Mouse (Mus musculus) heart, embryonic 15.5 days (tissue): ENCODE measurements around the gene Kif24. TPM values are rescaled to one million over a fixed set of nuclear protein-coding genes. Genes with fewer than 3 reads are reported as not detected.
A peak's percentile ranks its signal among the peaks of the same experiment; 100 is the strongest.
"Not testable (repeated sequence)": the region's sequence is repeated elsewhere in the genome, so short reads cannot be mapped to it uniquely, and the experiment has no call there.

ENCODE experiments used
- ATAC-seq: fragments of 200-750 bp; cut with Nextera tagmentation; replicated peaks from 2 replicates; pipeline ENCODE4 v1.8.0; 2017; ENCODE audit warnings: low read depth, moderate TSS enrichment; ENCODE audit not compliant: insufficient number of reproducible peaks, insufficient read depth, low FRiP score
- H3K27ac ChIP-seq: fragments of 300-500 bp; sonication (generic); 2 replicates; pipeline ENCODE4 v1.5.1; 2015; ENCODE audit warnings: mild to moderate bottlenecking, inconsistent platforms
- H3K27me3 ChIP-seq: fragments of 300-500 bp; sonication (generic); 2 replicates; pipeline ENCODE4 v1.6.1; 2015; ENCODE audit warnings: inconsistent platforms
- H3K36me3 ChIP-seq: fragments of 300-500 bp; sonication (generic); 2 replicates; pipeline ENCODE4 v1.6.1; 2015; ENCODE audit warnings: mild to moderate bottlenecking, inconsistent platforms
- H3K4me1 ChIP-seq: fragments of 300-500 bp; sonication (generic); replicated peaks from 2 replicates; pipeline ENCODE4 v1.6.1; 2015; ENCODE audit warnings: inconsistent platforms
- H3K4me2 ChIP-seq: fragments of 300-500 bp; sonication (generic); 2 replicates; pipeline ENCODE4 v1.6.1; 2015; ENCODE audit warnings: inconsistent platforms, mild to moderate bottlenecking, moderate library complexity
- H3K4me3 ChIP-seq: fragments of 300-500 bp; sonication (generic); 2 replicates; pipeline ENCODE4 v1.5.1; 2015; ENCODE audit warnings: mild to moderate bottlenecking, inconsistent platforms
- H3K9ac ChIP-seq: fragments of 300-500 bp; sonication (generic); 2 replicates; pipeline ENCODE4 v1.6.1; 2015; ENCODE audit warnings: mild to moderate bottlenecking, inconsistent platforms
- H3K9me3 ChIP-seq: fragments of 300-500 bp; sonication (generic); replicated peaks from 2 replicates; pipeline ENCODE4 v1.6.1; 2016; ENCODE audit warnings: inconsistent platforms
- WGBS: fragments of 180-500 bp; shearing (Covaris S2); methylation state at CpG from one replicate; pipeline ENCODE4 v1.1.7; 2015; ENCODE audit warnings: mixed read lengths; 5-methylcytosine and 5-hydroxymethylcytosine counted together
- polyA plus RNA-seq: library from polyadenylated mRNA; unstranded; fragments of >200 nt; fragmentation: Nextera tagmentation; extraction: Ambion mirVana; gene quantifications from 2 replicates; pipeline ENCODE4 v1.2.1, GENCODE M21; 2015

Kif24 gene
- polyA plus RNA-seq, 1 experiment from 2014 or later: 3.0 TPM

GRCm38 (mm10) chr4:41463051-41463738 is 1.5 kb downstream of the Kif24 start:
- ATAC-seq, H3K9me3 ChIP-seq, H3K36me3 ChIP-seq, H3K27me3 ChIP-seq, H3K9ac ChIP-seq, H3K27ac ChIP-seq: not testable (repeated sequence)
- 44% methylated on average over 3 of the region's 3 CpGs for WGBS
- Histone ChIP-seq H3K4me3 (peak overlapping the region; percentile 62), H3K4me2 (peak overlapping the region; percentile 73), H3K4me1 (peaks cover 12% of the 10 kb centered on the region)

- no peaks in the 10 kb centered on the region for H3K9me3 ChIP-seq
- no peak for ATAC-seq
- no peak overlapping the region for H3K4me2 ChIP-seq
- H3K4me3 ChIP-seq: no peak overlapping the region
- H3K27ac ChIP-seq: no peak overlapping the region
- WGBS: 86% methylated on average over 1 of the region's 1 CpGs
- H3K9ac ChIP-seq: no peak overlapping the region
- no peaks in the 10 kb centered on the region for H3K27me3 ChIP-seq
- peaks cover 12% of the 10 kb centered on the region for H3K4me1 ChIP-seq
- H3K36me3 ChIP-seq: no peaks in the 10 kb centered on the region
Observed at GRCm38 (mm10) chr4:41460690-41461089, 4.0 kb downstream of the Kif24 start.

- H3K4me3 ChIP-seq: no peak overlapping the region
- H3K9me3 ChIP-seq: no peaks in the 10 kb centered on the region
- no peak overlapping the region for H3K4me2 ChIP-seq
- H3K27me3 ChIP-seq: no peaks in the 10 kb centered on the region
- no peak overlapping the region for H3K9ac ChIP-seq
- no peaks in the 10 kb centered on the region; the same call in 1 of the 2 replicates for H3K4me1 ChIP-seq
- no peaks in the 10 kb centered on the region for H3K36me3 ChIP-seq
- H3K27ac ChIP-seq: no peak overlapping the region
- 93% methylated on average over 3 of the region's 3 CpGs for WGBS
- no peak for ATAC-seq
Observed at GRCm38 (mm10) chr4:41447595-41447994, 17.1 kb downstream of the Kif24 start.

- H3K4me1 ChIP-seq: no peaks in the 10 kb centered on the region; the same call in 1 of the 2 replicates
Observed at GRCm38 (mm10) chr4:41442790-41443302, 21.8 kb downstream of the Kif24 start.

GRCm38 (mm10) chr4:41438931-41439330 is 25.8 kb downstream of the Kif24 start:
- H3K4me1 ChIP-seq: no peaks in the 10 kb centered on the region; the same call in 1 of the 2 replicates
- no peak overlapping the region for H3K27ac ChIP-seq
- H3K4me3 ChIP-seq: no peak overlapping the region
- ATAC-seq: no peak
- H3K9me3 ChIP-seq: no peaks in the 10 kb centered on the region
- no peaks in the 10 kb centered on the region for H3K36me3 ChIP-seq
- no peak overlapping the region for H3K4me2 ChIP-seq
- WGBS: 78% methylated on average over 5 of the region's 5 CpGs
- H3K27me3 ChIP-seq: no peaks in the 10 kb centered on the region
- no peak overlapping the region for H3K9ac ChIP-seq

More at GRCm38 (mm10) chr4:41442790-41443302, 21.8 kb downstream of the Kif24 start:
- WGBS: 37% methylated on average over 4 of the region's 4 CpGs
- no peak overlapping the region for H3K9ac ChIP-seq
- ATAC-seq: no peak
- no peaks in the 10 kb centered on the region for H3K27me3 ChIP-seq
- no peaks in the 10 kb centered on the region for H3K9me3 ChIP-seq
- no peak overlapping the region for H3K4me3 ChIP-seq
- H3K27ac ChIP-seq: no peak overlapping the region
- H3K36me3 ChIP-seq: no peaks in the 10 kb centered on the region
- no peak overlapping the region for H3K4me2 ChIP-seq

GRCm38 (mm10) chr4:41416966-41417365 is 47.7 kb downstream of the Kif24 start:
- Histone ChIP-seq H3K27ac (no peak overlapping the region), H3K9me3 (no peaks in the 10 kb centered on the region), H3K36me3 (no peaks in the 10 kb centered on the region), H3K27me3 (no peaks in the 10 kb centered on the region), H3K4me3 (no peak overlapping the region), H3K4me2 (no peak overlapping the region), H3K9ac (no peak overlapping the region), H3K4me1 (no peaks in the 10 kb centered on the region)
- no peak for ATAC-seq

- 84% methylated on average over 1 of the region's 1 CpGs for WGBS
- Histone ChIP-seq H3K27ac (no peak overlapping the region), H3K9me3 (no peaks in the 10 kb centered on the region), H3K4me3 (no peak overlapping the region), H3K4me2 (no peak overlapping the region), H3K4me1 (no peaks in the 10 kb centered on the region), H3K36me3 (0 out of 2 replicates have a peak, but pooled peaks cover 9% of the 10 kb centered on the region), H3K27me3 (no peaks in the 10 kb centered on the region), H3K9ac (no peak overlapping the region)
- ATAC-seq: no peak
Observed at GRCm38 (mm10) chr4:41409341-41409740, 55.3 kb downstream of the Kif24 start.

- Histone ChIP-seq H3K36me3 (0 out of 2 replicates have a peak, but pooled peaks cover 17% of the 10 kb centered on the region), H3K4me2 (no peak overlapping the region), H3K4me1 (no peaks in the 10 kb centered on the region), H3K9me3 (no peaks in the 10 kb centered on the region), H3K9ac (no peak overlapping the region), H3K27ac (no peak overlapping the region), H3K4me3 (no peak overlapping the region), H3K27me3 (no peaks in the 10 kb centered on the region)
- no peak for ATAC-seq
- WGBS: 87% methylated on average over 2 of the region's 2 CpGs
Observed at GRCm38 (mm10) chr4:41407353-41407752, 57.3 kb downstream of the Kif24 start.

GRCm38 (mm10) chr4:41406597-41406996 is 58.1 kb downstream of the Kif24 start:
- no peak overlapping the region for H3K4me2 ChIP-seq
- H3K9ac ChIP-seq: no peak overlapping the region
- no peaks in the 10 kb centered on the region for H3K27me3 ChIP-seq
- 73% methylated on average over 9 of the region's 9 CpGs for WGBS
- no peak overlapping the region for H3K27ac ChIP-seq
- no peaks in the 10 kb centered on the region for H3K9me3 ChIP-seq
- H3K4me1 ChIP-seq: no peaks in the 10 kb centered on the region
- ATAC-seq: no peak
- 0 out of 2 replicates have a peak, but pooled peaks cover 17% of the 10 kb centered on the region for H3K36me3 ChIP-seq
- no peak overlapping the region for H3K4me3 ChIP-seq

- H3K4me1 ChIP-seq: no peaks in the 10 kb centered on the region
- ATAC-seq: no peak
- H3K4me3 ChIP-seq: no peak overlapping the region
- H3K9ac ChIP-seq: no peak overlapping the region
- no peak overlapping the region for H3K4me2 ChIP-seq
- no peaks in the 10 kb centered on the region for H3K27me3 ChIP-seq
- WGBS: 79% methylated on average over 5 of the region's 5 CpGs
- H3K9me3 ChIP-seq: no peaks in the 10 kb centered on the region
- H3K36me3 ChIP-seq: peaks cover 21% of the 10 kb centered on the region; the same call in 1 of the 2 replicates
- H3K27ac ChIP-seq: no peak overlapping the region
Observed at GRCm38 (mm10) chr4:41401573-41401972, 63.1 kb downstream of the Kif24 start.

- H3K9me3 ChIP-seq: no peaks in the 10 kb centered on the region
- peaks cover 21% of the 10 kb centered on the region; the same call in 1 of the 2 replicates for H3K36me3 ChIP-seq
- no peaks in the 10 kb centered on the region for H3K27me3 ChIP-seq
Observed at GRCm38 (mm10) chr4:41401167-41401566, 63.5 kb downstream of the Kif24 start.

GRCm38 (mm10) chr4:41399904-41400303 is 64.8 kb downstream of the Kif24 start:
- H3K27me3 ChIP-seq: no peaks in the 10 kb centered on the region
- H3K4me2 ChIP-seq: no peak overlapping the region
- H3K9ac ChIP-seq: no peak overlapping the region
- no peak overlapping the region for H3K4me3 ChIP-seq
- 73% methylated on average over 5 of the region's 5 CpGs for WGBS
- ATAC-seq: no peak
- no peaks in the 10 kb centered on the region for H3K4me1 ChIP-seq
- no peak overlapping the region for H3K27ac ChIP-seq
- H3K36me3 ChIP-seq: peaks cover 18% of the 10 kb centered on the region
- no peaks in the 10 kb centered on the region for H3K9me3 ChIP-seq

More at GRCm38 (mm10) chr4:41401167-41401566, 63.5 kb downstream of the Kif24 start:
- H3K9ac ChIP-seq: no peak overlapping the region
- no peak overlapping the region for H3K4me3 ChIP-seq
- H3K27ac ChIP-seq: no peak overlapping the region
- H3K4me1 ChIP-seq: no peaks in the 10 kb centered on the region
- no peak overlapping the region for H3K4me2 ChIP-seq
- no peak for ATAC-seq
